Mouse (Mus musculus): ENCODE results near the gene Spon1. TPM values are rescaled to one million over a fixed set of nuclear protein-coding genes. Genes with fewer than 3 reads are reported as not detected.

The Spon1 gene
- polyA plus RNA-seq, 1 experiment from 2014 or later, result 1.8 TPM

GRCm38 (mm10) chr7:113841521-113841920 lies 75.7 kb downstream of the Spon1 start:
- no peak for DNase-seq (ENCODE audit: low spot score)

DNA sequence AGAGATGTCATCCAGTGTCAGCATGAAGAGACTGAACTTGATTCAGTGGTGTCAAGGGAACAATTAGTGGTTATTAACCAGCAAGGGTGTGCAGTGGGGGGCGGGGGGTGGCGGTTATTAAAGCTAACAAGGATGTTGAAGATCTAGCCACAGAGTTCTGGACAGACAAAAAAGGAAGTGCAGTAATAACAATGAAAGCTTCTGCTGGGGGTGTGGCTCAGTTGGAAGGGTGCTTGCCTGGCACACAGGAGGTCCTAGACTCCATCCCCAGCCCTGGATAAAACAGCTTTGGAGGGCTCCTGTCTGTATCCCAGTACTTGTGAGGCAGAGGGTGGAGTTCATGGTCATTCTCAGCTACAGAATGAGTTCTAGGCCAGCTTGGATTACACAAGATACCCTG lies 77.4 kb downstream of the Spon1 start:
- DNase-seq (ENCODE audit: low spot score), result no peak

DNA sequence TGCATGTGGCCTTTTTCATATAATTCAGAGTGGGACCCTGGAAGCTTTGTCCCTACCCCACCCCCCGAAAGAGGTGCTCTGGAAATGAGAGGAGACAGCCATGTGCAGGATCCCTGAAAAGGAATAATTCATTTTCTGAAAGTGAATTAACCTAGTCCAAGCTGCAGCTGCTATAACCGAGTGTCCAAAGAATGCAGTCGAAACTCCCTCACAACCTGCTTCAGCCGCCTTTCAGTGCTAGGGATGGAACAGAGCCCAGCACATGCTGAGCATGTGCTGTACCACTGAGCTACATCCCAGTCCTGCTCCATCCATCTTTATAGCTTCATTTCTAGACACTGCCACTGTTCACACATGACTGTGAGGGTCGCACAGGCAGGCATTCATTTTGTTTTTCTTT lies 79.4 kb downstream of the Spon1 start:
- DNase-seq (ENCODE audit: low spot score), result no peak

DNA sequence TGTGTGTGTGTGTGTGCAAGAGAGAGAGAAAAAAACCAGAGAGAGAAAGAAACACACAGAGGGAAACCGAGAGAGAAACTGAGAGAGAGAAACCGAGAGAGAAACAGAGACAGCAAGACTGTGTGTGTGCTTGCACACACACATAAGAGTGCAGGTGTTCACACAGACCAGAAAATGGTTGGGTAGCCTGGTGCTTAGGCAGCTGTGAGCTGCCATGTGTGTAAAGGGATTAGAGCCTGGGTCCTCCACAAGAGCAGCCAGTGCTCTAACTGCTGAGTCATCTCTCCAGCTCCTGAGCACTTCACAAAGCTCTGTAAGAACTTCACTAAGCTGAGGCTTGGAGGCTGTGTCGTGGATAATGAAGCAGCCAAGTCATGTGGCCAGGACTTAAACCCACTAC lies 80.8 kb downstream of the Spon1 start:
- DNase-seq (ENCODE audit: low spot score), result no peak

- no peak for DNase-seq (ENCODE audit: low spot score)
These were observed 81.4 kb downstream of the Spon1 start for GRCm38 (mm10) chr7:113847041-113847819.

DNA sequence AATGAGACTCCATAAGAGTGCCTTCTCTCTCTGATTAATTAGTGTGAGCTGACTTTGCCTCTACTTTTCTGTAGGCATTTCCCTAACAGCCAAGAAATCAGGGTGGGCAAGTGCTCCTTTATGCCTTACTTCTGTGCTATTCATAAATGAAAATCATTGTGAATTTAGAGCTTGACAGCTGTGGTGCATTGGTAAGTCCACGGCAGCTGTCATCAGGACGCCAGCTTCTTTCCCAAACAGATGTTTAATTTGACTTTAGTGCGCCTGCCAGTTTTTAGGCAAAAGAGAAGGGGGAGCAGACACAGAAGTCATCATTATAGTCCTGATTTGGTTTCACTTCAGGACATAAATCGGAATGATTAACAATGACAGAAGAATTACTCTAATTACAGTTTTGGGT lies 84.6 kb downstream of the Spon1 start:
- no peak for DNase-seq (ENCODE audit: low spot score)

GRCm38 (mm10) chr7:113855396-113855795 lies 89.6 kb downstream of the Spon1 start:
- peak; percentile 12 for DNase-seq (ENCODE audit: low spot score)

DNA sequence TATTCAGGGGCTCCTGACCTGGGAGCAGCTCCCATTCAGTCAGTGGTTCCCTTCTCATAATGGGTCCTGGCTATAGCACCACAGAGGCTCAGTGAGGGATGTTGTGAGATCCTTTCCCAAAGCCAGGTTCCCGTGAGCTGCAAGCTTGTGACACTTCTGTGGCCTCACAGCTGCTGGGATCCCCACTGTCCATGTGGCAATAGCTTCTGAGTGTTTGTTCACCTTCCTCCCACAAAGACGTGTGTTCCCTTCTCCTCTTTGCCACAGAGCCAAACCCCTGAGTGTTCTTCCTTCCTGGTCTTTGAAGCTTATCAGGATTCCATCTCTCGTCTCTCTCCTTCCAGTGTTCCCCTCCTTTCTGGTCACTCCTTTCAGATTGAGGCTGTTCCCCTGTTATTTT lies 90.3 kb downstream of the Spon1 start:
- DNase-seq (ENCODE audit: low spot score), result no peak

GRCm38 (mm10) chr7:113859480-113859881 lies 93.7 kb downstream of the Spon1 start:
- DNase-seq (ENCODE audit: low spot score), result no peak

GRCm38 (mm10) chr7:113861964-113862363 lies 96.2 kb downstream of the Spon1 start:
- DNase-seq (ENCODE audit: low spot score), result no peak

DNA sequence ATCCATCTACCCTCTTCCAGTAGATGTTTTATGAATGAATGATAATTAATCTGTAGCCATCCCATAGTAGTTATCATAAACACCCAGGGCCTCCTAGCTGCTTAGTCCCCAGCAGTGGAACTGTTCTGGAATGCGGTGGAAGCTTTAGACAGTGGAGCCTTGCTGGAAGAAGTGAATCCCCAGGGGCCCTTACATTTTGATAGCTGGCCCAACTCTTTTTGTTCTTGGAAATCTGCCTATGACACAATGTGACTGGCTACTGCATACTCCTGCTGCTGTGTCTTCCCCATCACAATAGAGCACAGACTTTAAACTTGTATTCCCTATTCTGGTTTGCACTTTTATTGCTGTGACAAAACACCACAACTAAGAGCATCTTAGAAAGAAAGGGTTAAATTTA lies 107.0 kb downstream of the Spon1 start:
- no peak for DNase-seq (ENCODE audit: low spot score)

DNA sequence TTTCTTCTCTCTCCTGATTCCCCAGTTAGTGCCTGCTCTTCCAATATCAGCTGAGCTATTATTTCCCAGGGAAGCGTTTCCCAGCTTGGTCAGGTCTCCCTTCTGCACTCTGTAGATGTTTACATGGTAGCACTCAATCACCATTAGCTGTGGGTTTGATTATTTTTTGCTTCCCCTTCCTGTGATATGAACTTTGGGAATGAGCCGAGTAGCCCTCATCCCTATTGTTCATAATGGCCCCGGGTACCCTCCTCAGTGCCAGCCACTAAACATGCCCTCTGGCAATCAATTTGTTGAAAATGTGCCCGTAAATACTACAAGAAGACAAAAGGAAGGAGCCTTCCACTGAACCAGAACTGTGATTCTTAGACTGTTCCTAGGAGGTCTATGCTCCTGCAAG lies 111.7 kb downstream of the Spon1 start:
- no peak for DNase-seq (ENCODE audit: low spot score)

DNA sequence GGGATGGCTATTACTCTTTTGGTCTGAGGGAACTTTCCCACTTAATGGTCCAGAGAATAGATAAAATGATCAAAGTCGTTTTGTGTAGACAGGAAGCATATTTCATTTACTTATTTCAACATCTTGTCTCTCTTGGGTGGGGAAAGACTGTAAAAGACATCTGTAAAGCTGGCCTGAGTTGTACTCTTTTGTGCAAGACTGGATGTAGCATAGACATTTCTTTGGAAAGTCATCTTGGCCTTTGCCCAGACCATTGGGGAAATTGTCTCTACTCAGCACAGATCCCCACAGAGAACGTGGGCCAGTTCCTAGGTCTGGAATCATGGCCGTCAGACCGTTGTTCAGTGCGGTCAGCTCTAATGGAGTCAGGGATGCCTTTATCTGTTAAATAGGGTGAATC lies 112.1 kb downstream of the Spon1 start:
- DNase-seq (ENCODE audit: low spot score), result no peak

DNA sequence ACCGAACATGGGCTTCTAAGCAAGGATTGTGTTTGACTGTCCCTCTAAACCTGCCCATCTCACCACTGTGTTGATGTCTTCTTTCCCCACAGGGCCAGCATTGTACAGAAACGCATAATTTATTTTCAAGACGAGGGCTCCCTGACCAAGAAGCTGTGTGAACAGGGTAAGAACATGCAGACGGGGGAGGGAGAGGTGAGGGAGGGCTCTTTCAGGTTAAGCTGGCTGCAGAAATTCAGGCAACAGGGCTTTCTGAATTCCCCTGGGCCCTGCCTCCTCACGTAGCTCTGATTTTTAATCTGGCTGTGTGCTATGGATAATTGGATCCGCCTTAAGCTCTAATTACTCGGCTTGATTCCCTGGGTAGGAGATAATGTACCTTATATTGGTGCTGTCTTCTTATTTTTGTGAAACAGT lies 113.3 kb downstream of the Spon1 start:
- no peak for DNase-seq (ENCODE audit: low spot score)

DNA sequence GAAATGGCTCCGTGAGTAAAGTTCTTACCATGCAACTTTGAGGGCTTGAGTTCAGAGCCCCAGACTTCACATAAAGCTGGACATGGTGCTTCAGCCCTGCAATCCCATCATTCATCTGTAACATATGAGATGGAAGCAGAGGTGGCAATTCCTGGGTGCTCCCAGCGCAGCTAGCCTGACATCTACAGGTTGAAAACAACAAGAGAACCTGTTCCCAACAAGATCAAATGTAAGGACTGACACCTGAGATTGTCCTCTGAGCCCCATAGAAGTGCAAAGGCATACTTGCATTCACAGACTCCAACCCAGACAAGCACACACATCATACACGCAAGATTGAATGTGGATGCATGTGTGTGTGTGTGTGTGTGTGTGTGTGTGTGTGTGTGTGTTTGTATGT lies 114.2 kb downstream of the Spon1 start:
- no peak for DNase-seq (ENCODE audit: low spot score)

- DNase-seq (ENCODE audit: low spot score), result no peak
These were observed 125.0 kb downstream of the Spon1 start for GRCm38 (mm10) chr7:113890782-113891181.

GRCm38 (mm10) chr7:113891491-113891890 lies 125.7 kb downstream of the Spon1 start:
- DNase-seq (ENCODE audit: low spot score), result no peak

GRCm38 (mm10) chr7:113893944-113894662 lies 128.3 kb downstream of the Spon1 start:
- no peak for DNase-seq (ENCODE audit: low spot score)

DNA sequence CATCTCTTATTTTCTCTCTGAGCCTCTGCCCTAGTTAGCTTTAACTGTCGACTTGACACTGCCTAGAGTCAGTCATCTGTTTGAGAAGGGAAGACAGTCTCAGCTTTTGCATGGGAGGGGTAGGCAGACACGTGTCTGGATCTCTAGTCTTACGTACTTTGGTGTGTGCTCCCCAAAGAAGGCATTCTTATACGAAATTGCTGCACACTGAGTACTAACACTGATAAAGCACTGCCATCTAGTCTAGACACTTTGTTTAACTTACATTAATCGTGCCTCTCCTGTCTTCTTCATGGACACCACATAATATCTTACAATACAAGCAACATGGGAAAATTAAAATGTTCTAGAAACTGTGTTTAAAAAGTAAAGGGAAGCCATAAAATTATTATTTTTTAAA lies 129.5 kb downstream of the Spon1 start:
- DNase-seq (ENCODE audit: low spot score), result no peak

DNA sequence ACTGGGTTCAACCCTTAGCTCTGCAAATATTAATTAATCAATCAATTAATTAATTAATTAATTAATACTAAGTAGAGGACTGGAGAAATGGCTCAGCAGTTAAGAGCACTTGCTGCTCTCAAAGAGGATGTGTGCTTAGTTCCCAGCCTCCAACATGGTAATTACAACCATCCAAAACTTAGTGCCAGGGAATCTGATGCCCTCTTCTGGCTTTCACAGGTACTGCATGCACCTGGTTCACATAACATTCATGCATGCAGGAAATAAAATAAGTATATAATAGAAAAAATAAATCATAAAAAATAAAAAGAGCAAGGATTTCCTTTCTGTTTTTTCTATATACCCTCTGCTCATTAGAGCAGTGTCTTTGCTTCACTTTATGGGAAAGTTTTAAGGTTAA lies 132.6 kb downstream of the Spon1 start:
- DNase-seq (ENCODE audit: low spot score), result no peak

DNA sequence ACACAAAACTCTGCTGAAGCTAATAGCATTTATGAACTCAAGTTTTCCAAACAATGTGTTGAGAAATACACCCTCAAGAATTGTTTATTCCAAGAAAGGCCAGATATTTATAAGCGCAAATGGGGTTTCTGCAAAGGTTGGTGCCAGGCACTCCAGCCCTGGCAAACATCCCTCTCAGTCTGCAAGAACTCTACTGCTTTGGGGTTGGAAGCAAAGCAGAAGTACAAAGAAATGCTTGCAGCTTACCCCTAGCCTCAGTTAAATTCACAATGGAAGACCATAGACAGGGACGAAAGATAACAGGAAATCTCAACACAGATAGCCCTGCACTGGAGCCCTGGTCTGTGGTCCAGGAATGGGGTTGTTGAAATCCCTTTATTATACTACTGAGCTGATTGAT lies 135.7 kb downstream of the Spon1 start:
- no peak for DNase-seq (ENCODE audit: low spot score)

DNA sequence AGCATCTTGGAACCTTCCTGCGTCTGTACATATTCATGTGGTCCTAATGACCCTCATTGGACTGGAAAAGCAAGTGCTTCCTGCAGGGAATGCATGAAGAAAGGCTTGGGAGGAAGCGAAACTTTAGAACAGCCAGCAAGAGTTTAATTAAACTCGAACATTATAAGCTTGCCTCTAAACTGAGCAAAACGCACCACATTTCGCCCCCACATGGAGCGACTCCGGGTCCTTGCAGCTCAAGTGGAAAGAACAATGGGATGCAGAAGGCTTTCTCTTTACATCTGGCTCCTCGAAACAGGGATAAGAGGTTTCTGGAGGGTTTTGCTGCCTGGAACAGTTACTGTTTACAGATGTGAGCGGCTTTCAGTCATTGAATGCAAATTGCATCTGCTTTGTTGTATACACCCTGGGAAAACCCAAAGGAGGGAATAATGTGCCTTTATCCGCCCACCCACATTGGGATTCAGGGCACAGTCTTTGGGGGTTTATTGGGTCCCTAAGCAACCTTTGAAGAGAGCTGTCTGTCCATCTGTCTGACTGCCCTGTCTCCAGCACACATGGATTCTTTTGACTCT lies 136.2 kb downstream of the Spon1 start:
- no peak for DNase-seq (ENCODE audit: low spot score)

All from thymus, postnatal 0 days (tissue).